Mouse (Mus musculus) kidney, adult 8-10 months (tissue): ENCODE results near the gene Fbxw8.

Experiments used
- DNase-seq, 2 experiments: peaks; one replicate each; pipeline ENCODE4 v3.0.0; 2022

The Fbxw8 gene

GRCm38 (mm10) chr5:118154839-118155564, at the start of gene Fbxw8:
Gene Fbxw8, minus strand, starts transcription at chr5:118155464.
- DNase-seq: peak; percentile 74 to 88

GRCm38 (mm10) chr5:118204675-118205440, 49.6 kb upstream of the Fbxw8 start:
- peak in 1 of 2 experiments; percentile 4 for DNase-seq

GRCm38 (mm10) chr5:118199670-118200069, 44.4 kb upstream of the Fbxw8 start:
- no peak for DNase-seq

- DNase-seq: no peak
These were observed 42.2 kb upstream of the Fbxw8 start for GRCm38 (mm10) chr5:118197421-118197820.

- DNase-seq: no peak
These were observed 37.0 kb upstream of the Fbxw8 start for GRCm38 (mm10) chr5:118192221-118192620.

- DNase-seq: no peak
These were observed 35.2 kb upstream of the Fbxw8 start for GRCm38 (mm10) chr5:118190491-118190890.

- no peak for DNase-seq
These were observed 33.1 kb upstream of the Fbxw8 start for GRCm38 (mm10) chr5:118188356-118188755.

GRCm38 (mm10) chr5:118186903-118187633, 31.8 kb upstream of the Fbxw8 start:
- no peak for DNase-seq

- DNase-seq: no peak
These were observed 22.4 kb upstream of the Fbxw8 start for GRCm38 (mm10) chr5:118177640-118178039.

GRCm38 (mm10) chr5:118175137-118175536, 19.9 kb upstream of the Fbxw8 start:
- DNase-seq: no peak

GRCm38 (mm10) chr5:118174310-118175009, 19.2 kb upstream of the Fbxw8 start:
- DNase-seq: no peak

- no peak for DNase-seq
These were observed 16.9 kb upstream of the Fbxw8 start for GRCm38 (mm10) chr5:118172078-118172723.

- DNase-seq: no peak
These were observed 16.4 kb upstream of the Fbxw8 start for GRCm38 (mm10) chr5:118171665-118172064.

- DNase-seq: peak; percentile 9 to 37
These were observed 15.7 kb upstream of the Fbxw8 start for GRCm38 (mm10) chr5:118170888-118171529.

GRCm38 (mm10) chr5:118169222-118170221, 14.3 kb upstream of the Fbxw8 start:
- no peak for DNase-seq

GRCm38 (mm10) chr5:118167561-118167995, 12.3 kb upstream of the Fbxw8 start:
- DNase-seq: peak; percentile 55 to 58

- no peak for DNase-seq
These were observed 10.2 kb upstream of the Fbxw8 start for GRCm38 (mm10) chr5:118165462-118165861.

- DNase-seq: no peak
These were observed 9.3 kb upstream of the Fbxw8 start, which contains the start of gene Hrk for GRCm38 (mm10) chr5:118164581-118164980. Gene Hrk, plus strand, starts transcription at chr5:118164648.

- DNase-seq: no peak
These were observed 5.4 kb upstream of the Fbxw8 start for GRCm38 (mm10) chr5:118160691-118161090.

GRCm38 (mm10) chr5:118156976-118157375, 1.7 kb upstream of the Fbxw8 start:
- DNase-seq: no peak
